Mouse (Mus musculus) gastrocnemius, postnatal 36 days (tissue): ENCODE measurements around the gene Haghl. TPM values are rescaled to one million over a fixed set of nuclear protein-coding genes. Genes with fewer than 3 reads are reported as not detected.
A peak's percentile ranks its signal among the peaks of the same experiment; 100 is the strongest.

Experiments used
- DNase-seq, 2 experiments: peaks; one replicate each; pipeline ENCODE4 v3.0.0; 2022
- intact Hi-C: fragments of 180-260 bp; cut with DNase I; formaldehyde crosslinking; loops from one replicate; pipeline ENCODE4 v1.15.1; 2025
- long read RNA-seq, 2 experiments: library from polyadenylated mRNA; stranded (forward); transcript quantifications; one replicate each; pipeline ENCODE4 v2.0.0; 2021
- total RNA-seq, 2 experiments: library from RNA; stranded (reverse); gene quantifications; 2 replicates each; pipeline ENCODE4 v1.2.3; 2021

Haghl gene
- 10 to 100 TPM in 1 of 2 experiments, 1 to 10 TPM in 1; 8.7 to 10.1 TPM for total RNA-seq
- long read RNA-seq, experiment 1, transcript Haghl-201 (9 exons, 1,405 nt), result major isoform, 11 of 16 reads
- long read RNA-seq, experiment 1, partial matches to known transcripts, result 2 of 16 reads
- long read RNA-seq, experiment 1, other reads (novel, unspliced or antisense), result 0 of 16 reads
- long read RNA-seq, experiment 2, transcript Haghl-201 (9 exons, 1,405 nt), result major isoform, 8 of 15 reads
- long read RNA-seq, experiment 2, partial matches to known transcripts, result 2 of 15 reads
- long read RNA-seq, experiment 2, other reads (novel, unspliced or antisense), result 1 of 15 reads

GRCm38 (mm10) chr17:25785281-25785745, at the start of gene Haghl:
Haghl (minus strand) TSS chr17:25785673.
- intact Hi-C loops, result no loop called here
- DNase-seq, result peak; percentile 92 to 97

- intact Hi-C loops, result no loop called here
Observed at GRCm38 (mm10) chr17:25834595-25835222, 49.2 kb upstream of the Haghl start.

GRCm38 (mm10) chr17:25833961-25834594, 48.6 kb upstream of the Haghl start:
- intact Hi-C loops, result loop anchor here (2.0 kb wide), 1 partner anchor 41 kb away; the partner anchor contains the start of gene Mettl26
- DNase-seq, result no peak

More at GRCm38 (mm10) chr17:25834595-25835222, 49.2 kb upstream of the Haghl start:
- no peak for DNase-seq

- peak; percentile 89 to 93 for DNase-seq
- intact Hi-C loops, result loop anchor here (2.0 kb wide), 1 partner anchor 42 kb away; the partner anchor contains the start of gene Mettl26
Observed at GRCm38 (mm10) chr17:25833291-25833663, 47.8 kb upstream of the Haghl start, which contains the start of gene Stub1. Stub1 (minus strand) TSS chr17:25833404.

GRCm38 (mm10) chr17:25832436-25833290, 47.2 kb upstream of the Haghl start:
- peak; percentile 99 to 100 for DNase-seq
- intact Hi-C loops, result loop anchor here (2.0 kb wide), 1 partner anchor 42 kb away; the partner anchor contains the start of gene Mettl26

GRCm38 (mm10) chr17:25831451-25832281, 46.2 kb upstream of the Haghl start:
- intact Hi-C loops, result loop anchor here (2.0 kb wide), 1 partner anchor 43 kb away; the partner anchor contains the start of gene Mettl26
- DNase-seq, result no peak

GRCm38 (mm10) chr17:25830806-25831431, 45.4 kb upstream of the Haghl start:
- no peak for DNase-seq
- intact Hi-C loops, result no loop called here

- intact Hi-C loops, result no loop called here
- DNase-seq, result no peak
Observed at GRCm38 (mm10) chr17:25830200-25830753, 44.8 kb upstream of the Haghl start.

- intact Hi-C loops, result loop anchor here (10.0 kb wide), 1 partner anchor 935 kb away; the partner anchor contains the start of genes Eme2, Mrps34 and Nme3
- no peak for DNase-seq
Observed at GRCm38 (mm10) chr17:25829558-25830017, 44.1 kb upstream of the Haghl start.

GRCm38 (mm10) chr17:25828712-25829557, 43.5 kb upstream of the Haghl start, which contains the start of gene Jmjd8:
Jmjd8 (plus strand) TSS chr17:25828867.
- DNase-seq, result peak; percentile 51 to 66
- intact Hi-C loops, result loop anchor here (10.0 kb wide), 1 partner anchor 934 kb away; the partner anchor contains the start of genes Eme2, Mrps34 and Nme3

- DNase-seq, result no peak
- intact Hi-C loops, result loop anchor here (10.0 kb wide), 1 partner anchor 933 kb away; the partner anchor contains the start of genes Eme2, Mrps34 and Nme3
Observed at GRCm38 (mm10) chr17:25828223-25828594, 42.7 kb upstream of the Haghl start.

- intact Hi-C loops, result loop anchor here (10.0 kb wide), 1 partner anchor 933 kb away; the partner anchor contains the start of genes Eme2, Mrps34 and Nme3
Observed at GRCm38 (mm10) chr17:25827546-25828222, 42.2 kb upstream of the Haghl start.

GRCm38 (mm10) chr17:25827011-25827410, 41.5 kb upstream of the Haghl start:
- DNase-seq, result no peak
- intact Hi-C loops, result loop anchor here (10.0 kb wide), 1 partner anchor 932 kb away; the partner anchor contains the start of genes Eme2, Mrps34 and Nme3

More at GRCm38 (mm10) chr17:25827546-25828222, 42.2 kb upstream of the Haghl start:
- no peak for DNase-seq

GRCm38 (mm10) chr17:25825984-25826570, 40.6 kb upstream of the Haghl start:
- DNase-seq, result no peak
- intact Hi-C loops, result loop anchor here (10.0 kb wide), 1 partner anchor 931 kb away; the partner anchor contains the start of genes Eme2, Mrps34 and Nme3

- no peak for DNase-seq
- intact Hi-C loops, result loop anchor here (10.0 kb wide), 1 partner anchor 931 kb away; the partner anchor contains the start of genes Eme2, Mrps34 and Nme3
Observed at GRCm38 (mm10) chr17:25825311-25825710, 39.8 kb upstream of the Haghl start.
